Mouse (Mus musculus) small intestine, adult 10 weeks (tissue): ENCODE data around the gene Lsm5. TPM values are rescaled to one million over a fixed set of nuclear protein-coding genes. Genes with fewer than 3 reads are reported as not detected.

Source experiments
- polyA plus RNA-seq: library from polyadenylated mRNA; stranded (reverse); fragments of 350-450 nt; fragmentation: Illumina TruSeq; extraction: RNeasy Lipid Tissue Mini Kit (QIAGEN cat#74804); gene quantifications from one replicate; pipeline ENCODE4 v1.2.3, GENCODE M21; 2014; ENCODE audit warnings: low replicate concordance

The Lsm5 gene
- polyA plus RNA-seq = 83.4 TPM

GRCm38 (mm10) chr6:56703931-56704900, at the start of gene Lsm5:
Gene Lsm5, minus strand, starts transcription at chr6:56704710.

GRCm38 (mm10) chr6:56714574-56715269, 10.2 kb upstream of the Lsm5 start, which contains the start of gene Avl9:
Gene Avl9, plus strand, starts transcription at chr6:56714899.

Other genes with a start within 250 kb of the Lsm5 start
- gene Pde1c, start 135.6 kb downstream of the Lsm5 start, polyA plus RNA-seq = 3.5 TPM
- gene Avl9, start 10.2 kb upstream of the Lsm5 start, polyA plus RNA-seq = 64.5 TPM
- 39.9 TPM for gene Kbtbd2, start 93.1 kb upstream of the Lsm5 start, polyA plus RNA-seq
- gene Fkbp9, start 127.3 kb upstream of the Lsm5 start, polyA plus RNA-seq = 9.9 TPM
- gene Nt5c3, start 219.2 kb upstream of the Lsm5 start, polyA plus RNA-seq = 107 TPM
- gene Vmn1r4, start 219.3 kb upstream of the Lsm5 start, polyA plus RNA-seq = 0.33 TPM